Mouse (Mus musculus): Measurements from ENCODE around the gene Bivm. TPM values are rescaled to one million over a fixed set of nuclear protein-coding genes. Genes with fewer than 3 reads are reported as not detected.

Gene Bivm
- polyA plus RNA-seq (2012; ENCODE audit: low replicate concordance), result 2.5 and 3.5 TPM in 2 replicates

GRCm38 (mm10) chr1:44118239-44119054 lies at the start of gene Bivm, which contains the start of gene Kdelc1:
Bivm (plus strand) TSS chr1:44118957.
Kdelc1 (minus strand) TSS chr1:44118808.

GRCm38 (mm10) chr1:44102259-44102717 lies 16.5 kb upstream of the Bivm start, which contains the start of gene Tex30:
Tex30 (minus strand) TSS chr1:44102441.

GRCm38 (mm10) chr1:44147563-44148381 lies 29.0 kb downstream of the Bivm start, which contains the start of gene Ercc5:
Ercc5 (plus strand) TSS chr1:44147744.

Other genes with a start within 250 kb of the Bivm start
- gene Tpp2, start 185.3 kb upstream of the Bivm start, polyA plus RNA-seq (2012; ENCODE audit: low replicate concordance), result 9.7 and 9.9 TPM in 2 replicates
- not detected in 2 replicates for gene Mettl21c, start 98.9 kb upstream of the Bivm start, polyA plus RNA-seq (2012; ENCODE audit: low replicate concordance)
- gene Gm8251, start 57.0 kb upstream of the Bivm start, polyA plus RNA-seq (2012; ENCODE audit: low replicate concordance), result 0.06 and 0.07 TPM in 2 replicates
- gene Tex30, start 16.5 kb upstream of the Bivm start, polyA plus RNA-seq (2012; ENCODE audit: low replicate concordance), result 3.3 and 4.5 TPM in 2 replicates
- gene Kdelc1, start 149 bp upstream of the Bivm start, polyA plus RNA-seq (2012; ENCODE audit: low replicate concordance), result 0.72 and 1.7 TPM in 2 replicates
- gene Ercc5, start 28.8 kb downstream of the Bivm start, polyA plus RNA-seq (2012; ENCODE audit: low replicate concordance), result 4.1 and 4.6 TPM in 2 replicates
- not detected in 2 replicates for gene Mettl21e, start 100.0 kb downstream of the Bivm start, polyA plus RNA-seq (2012; ENCODE audit: low replicate concordance)

Measured in hematopoietic multipotent progenitor cell, adult 10-12 weeks (in vitro differentiated cells).